Mouse (Mus musculus) neural tube, embryonic 12.5 days (tissue): ENCODE data around the gene Krt10. TPM values are rescaled to one million over a fixed set of nuclear protein-coding genes. Genes with fewer than 3 reads are reported as not detected.

Experiments used
- ATAC-seq: fragments of 200-750 bp; cut with Nextera tagmentation; 2 replicates; pipeline ENCODE4 v1.8.0; 2017; ENCODE audit warnings: low read depth, mild to moderate bottlenecking, moderate TSS enrichment, moderate library complexity; ENCODE audit not compliant: low FRiP score
- H3K27ac ChIP-seq: fragments of 300-500 bp; sonication (generic); 2 replicates; pipeline ENCODE4 v1.5.1; 2016
- H3K27me3 ChIP-seq: fragments of 300-500 bp; sonication (generic); replicated peaks from 2 replicates; pipeline ENCODE4 v1.6.1; 2016; ENCODE audit warnings: mild to moderate bottlenecking
- H3K36me3 ChIP-seq: fragments of 300-500 bp; sonication (generic); 2 replicates; pipeline ENCODE4 v1.6.1; 2016; ENCODE audit warnings: mild to moderate bottlenecking
- H3K4me1 ChIP-seq: fragments of 300-500 bp; sonication (generic); 2 replicates; pipeline ENCODE4 v1.6.1; 2016
- H3K4me2 ChIP-seq: fragments of 300-500 bp; sonication (generic); replicated peaks from 2 replicates; pipeline ENCODE4 v1.6.1; 2016; ENCODE audit warnings: mild to moderate bottlenecking
- H3K4me3 ChIP-seq: fragments of 300-500 bp; sonication (generic); 2 replicates; pipeline ENCODE4 v1.5.1; 2016
- H3K9ac ChIP-seq: fragments of 300-500 bp; sonication (generic); 2 replicates; pipeline ENCODE4 v1.6.1; 2016; ENCODE audit warnings: mild to moderate bottlenecking
- H3K9me3 ChIP-seq: fragments of 300-500 bp; sonication (generic); 2 replicates; pipeline ENCODE4 v1.6.1; 2016; ENCODE audit warnings: mild to moderate bottlenecking
- WGBS: fragments of 180-500 bp; shearing (Covaris S2); methylation state at CpG from one replicate; pipeline ENCODE4 v1.1.7; 2016; 5-methylcytosine and 5-hydroxymethylcytosine counted together
- polyA plus RNA-seq: library from polyadenylated mRNA; unstranded; fragments of >200 nt; fragmentation: Nextera tagmentation; extraction: Ambion mirVana; gene quantifications from 2 replicates; pipeline ENCODE4 v1.2.1, GENCODE M21; 2016

Krt10 gene
- 32.2 and 36.1 TPM in 2 replicates for polyA plus RNA-seq

DNA sequence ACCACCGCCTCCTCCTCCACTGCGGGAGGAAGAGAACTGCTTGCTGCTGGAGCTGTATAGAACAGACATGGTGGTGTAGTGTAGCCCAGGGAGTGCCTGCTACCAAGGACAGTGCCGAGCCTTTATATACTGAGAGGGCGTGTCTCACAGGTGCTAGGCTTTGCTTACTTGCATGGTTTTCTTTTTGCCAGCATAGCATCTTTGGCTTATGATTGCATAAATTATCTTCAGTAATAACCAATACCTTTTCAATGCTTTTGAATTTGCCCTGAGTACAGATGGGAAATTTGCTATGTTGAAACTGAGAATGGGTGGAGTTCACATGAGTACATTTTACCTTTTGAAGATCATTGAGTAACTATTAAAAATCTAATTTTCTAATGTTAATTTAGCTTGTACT, at the start of gene Krt10:
TSS of gene Krt10 (minus strand) at position 101 of the 400 bp plus-strand sequence.
- H3K27me3 ChIP-seq, result peaks cover 3% of the 10 kb centered on the region; the same call in 1 of the 2 replicates
- 87% methylated on average over 4 of the region's 4 CpGs for WGBS

DNA sequence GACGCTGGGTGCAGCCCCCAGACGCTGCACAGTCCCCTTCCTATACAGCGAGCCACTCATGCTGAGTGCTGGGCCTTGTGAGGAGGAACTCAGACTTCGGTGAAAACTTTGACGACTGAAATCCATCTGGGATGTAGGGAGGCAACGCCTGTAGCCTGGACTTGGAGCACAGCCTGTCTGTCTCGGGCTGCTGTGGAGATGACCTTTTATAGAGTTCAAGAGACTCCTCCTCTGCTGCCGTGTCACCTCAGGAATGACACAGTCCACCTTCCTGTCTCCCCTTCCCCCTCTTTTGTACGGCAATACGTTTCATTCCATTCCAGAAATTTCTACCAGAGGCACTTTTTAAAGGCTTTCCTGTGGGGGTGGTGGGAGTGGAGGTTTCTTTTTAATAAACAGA, 48.8 kb upstream of the Krt10 start, which contains the start of gene Krt20:
TSS of gene Krt20 (minus strand) at position 179 of the 400 bp plus-strand sequence.
- H3K36me3 ChIP-seq, result no peaks in the 10 kb centered on the region
- H3K4me1 ChIP-seq, result no peaks in the 10 kb centered on the region
- no peak within 1 kb of the TSS for H3K4me3 ChIP-seq
- no peak for ATAC-seq
- H3K9ac ChIP-seq, result no peak within 1 kb of the TSS
- no peak within 1 kb of the TSS for H3K27ac ChIP-seq
- H3K4me2 ChIP-seq, result no peak within 1 kb of the TSS
- WGBS, result 63% methylated on average over 10 of the region's 10 CpGs
- no peaks in the 10 kb centered on the region for H3K9me3 ChIP-seq
- H3K27me3 ChIP-seq, result no peaks in the 10 kb centered on the region

More for the DNA sequence above, at the start of gene Krt10:
- Histone ChIP-seq H3K27ac (no peak within 1 kb of the TSS), H3K4me3 (no peak within 1 kb of the TSS), H3K4me2 (no peak within 1 kb of the TSS), H3K36me3 (no peaks in the 10 kb centered on the region), H3K9me3 (no peaks in the 10 kb centered on the region), H3K9ac (0 out of 2 replicates have a peak within 1 kb of the TSS, but pooled peaks have one; percentile 3), H3K4me1 (no peaks in the 10 kb centered on the region)
- no peak for ATAC-seq

DNA sequence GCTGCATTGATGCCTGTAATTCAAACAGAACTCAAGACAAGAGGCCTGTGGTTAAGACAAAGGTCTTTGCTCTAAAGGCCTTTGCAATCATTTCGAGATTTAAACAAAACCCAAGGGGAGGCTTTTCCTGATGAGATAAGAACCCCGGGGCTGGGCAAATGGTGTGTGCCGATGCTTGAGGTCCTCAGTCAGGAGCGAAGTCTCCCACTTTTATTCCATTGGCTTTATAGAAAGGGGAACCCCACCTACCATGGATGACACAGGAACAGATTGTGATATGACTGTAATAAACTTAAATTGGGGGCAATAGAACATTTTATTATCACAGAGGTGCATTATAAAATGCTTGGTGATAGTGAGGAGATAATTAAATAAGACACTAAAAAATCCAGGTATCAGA, 47.5 kb upstream of the Krt10 start:
- Histone ChIP-seq H3K4me2 (no peak overlapping the region), H3K36me3 (no peaks in the 10 kb centered on the region), H3K27me3 (no peaks in the 10 kb centered on the region), H3K4me1 (no peaks in the 10 kb centered on the region), H3K27ac (no peak overlapping the region), H3K9me3 (no peaks in the 10 kb centered on the region), H3K9ac (no peak overlapping the region), H3K4me3 (no peak overlapping the region)
- 78% methylated on average over 4 of the region's 4 CpGs for WGBS
- ATAC-seq, result no peak

DNA sequence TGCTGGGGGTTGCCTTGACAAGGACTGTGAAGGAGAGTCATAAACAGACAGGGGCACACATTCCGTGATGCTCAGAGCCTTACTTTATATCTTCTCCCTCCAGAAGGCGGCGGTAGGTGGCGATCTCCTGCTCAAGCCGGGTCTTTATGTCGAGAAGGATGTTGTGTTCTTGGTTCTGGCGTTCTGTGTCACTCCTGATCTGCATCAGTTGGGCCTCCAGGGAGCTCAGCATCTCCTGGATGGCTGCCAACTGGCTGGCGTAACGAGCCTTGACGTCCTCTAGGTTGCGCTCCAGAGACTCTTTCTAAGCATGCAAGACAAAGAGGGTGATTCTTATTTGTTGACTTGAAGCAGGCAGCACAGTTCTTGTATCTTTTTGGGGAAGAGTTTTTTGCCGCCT, 41.5 kb upstream of the Krt10 start:
- Histone ChIP-seq H3K9ac (no peak overlapping the region), H3K4me1 (no peaks in the 10 kb centered on the region), H3K4me3 (no peak overlapping the region), H3K27ac (no peak overlapping the region), H3K36me3 (no peaks in the 10 kb centered on the region), H3K27me3 (no peaks in the 10 kb centered on the region), H3K9me3 (no peaks in the 10 kb centered on the region), H3K4me2 (no peak overlapping the region)
- WGBS, result 50% methylated on average over 12 of the region's 12 CpGs
- ATAC-seq, result no peak

DNA sequence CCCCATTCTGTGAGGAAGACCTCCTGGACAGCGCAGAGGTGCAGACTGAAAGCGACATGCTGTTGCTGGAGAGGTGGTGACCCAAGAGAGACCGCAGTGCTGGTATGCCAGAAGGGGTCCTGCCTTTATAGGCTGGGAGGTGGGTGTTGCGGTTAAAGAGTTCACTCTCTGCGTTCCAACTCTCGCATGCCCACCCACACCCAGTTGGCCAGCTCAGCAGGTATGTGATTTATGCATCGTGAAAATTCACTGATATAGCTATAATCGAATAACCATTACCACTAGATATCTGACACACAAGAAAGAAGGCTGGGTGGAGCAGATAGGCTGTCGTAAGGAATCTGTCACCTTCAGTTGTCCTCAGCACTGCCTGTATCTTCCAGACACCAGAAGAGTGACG, 33.0 kb upstream of the Krt10 start, which contains the start of gene Krt12:
TSS of gene Krt12 (minus strand) at position 101 of the 400 bp plus-strand sequence.
- no peaks in the 10 kb centered on the region for H3K9me3 ChIP-seq
- 87% methylated on average over 10 of the region's 10 CpGs for WGBS
- H3K27ac ChIP-seq, result no peak within 1 kb of the TSS
- no peaks in the 10 kb centered on the region for H3K27me3 ChIP-seq
- H3K36me3 ChIP-seq, result no peaks in the 10 kb centered on the region
- no peak for ATAC-seq
- H3K4me2 ChIP-seq, result no peak within 1 kb of the TSS
- no peak within 1 kb of the TSS for H3K4me3 ChIP-seq
- no peaks in the 10 kb centered on the region for H3K4me1 ChIP-seq
- H3K9ac ChIP-seq, result no peak within 1 kb of the TSS

DNA sequence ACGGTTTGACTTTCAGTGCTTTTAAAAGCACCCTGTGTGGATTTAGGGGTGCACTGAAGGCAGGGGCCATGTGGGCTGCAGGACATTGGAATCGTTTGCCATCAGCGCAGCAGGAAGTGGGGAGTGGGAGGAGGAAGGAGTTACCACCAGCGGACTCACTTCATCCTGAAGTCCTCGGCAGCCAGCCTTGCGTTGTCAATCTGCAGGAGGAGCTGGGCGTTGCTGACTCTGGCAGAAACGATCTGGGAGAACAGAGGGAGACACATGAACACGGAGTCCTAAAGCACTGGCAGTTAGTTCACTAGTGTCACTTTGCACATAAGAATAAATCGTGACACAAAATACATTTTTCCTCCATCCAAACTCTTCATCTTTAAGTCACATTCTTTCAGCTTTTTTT, 31.4 kb upstream of the Krt10 start:
- Histone ChIP-seq H3K27me3 (no peaks in the 10 kb centered on the region), H3K9ac (no peak overlapping the region), H3K27ac (no peak overlapping the region), H3K4me3 (no peak overlapping the region), H3K9me3 (no peaks in the 10 kb centered on the region), H3K4me2 (no peak overlapping the region), H3K4me1 (no peaks in the 10 kb centered on the region), H3K36me3 (no peaks in the 10 kb centered on the region)
- ATAC-seq, result no peak
- 62% methylated on average over 10 of the region's 10 CpGs for WGBS

DNA sequence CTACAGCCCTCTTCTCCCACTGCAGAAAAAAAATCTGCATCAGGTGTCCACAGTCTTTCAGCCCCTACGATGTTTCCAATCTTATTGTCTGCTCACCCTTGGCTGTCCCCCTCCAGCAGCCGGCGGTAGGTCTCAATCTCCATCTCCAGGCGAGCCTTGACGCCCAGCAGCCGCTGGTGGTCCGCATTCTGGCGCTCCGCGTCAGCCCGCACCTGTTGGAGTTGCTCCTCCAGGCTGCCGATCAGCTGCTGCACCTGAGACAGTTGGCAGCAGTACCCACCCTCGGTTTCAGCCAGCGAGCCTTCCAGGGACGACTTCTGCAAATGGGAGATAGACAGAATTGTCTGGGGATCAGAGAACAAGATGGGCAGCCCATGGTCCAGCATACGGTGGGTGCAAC, 28.7 kb upstream of the Krt10 start:
- H3K9ac ChIP-seq, result no peak overlapping the region
- no peak for ATAC-seq
- no peak overlapping the region for H3K4me2 ChIP-seq
- no peaks in the 10 kb centered on the region for H3K9me3 ChIP-seq
- no peaks in the 10 kb centered on the region for H3K36me3 ChIP-seq
- 68% methylated on average over 16 of the region's 16 CpGs for WGBS
- H3K4me1 ChIP-seq, result no peaks in the 10 kb centered on the region
- no peak overlapping the region for H3K27ac ChIP-seq
- no peak overlapping the region for H3K4me3 ChIP-seq
- H3K27me3 ChIP-seq, result no peaks in the 10 kb centered on the region

DNA sequence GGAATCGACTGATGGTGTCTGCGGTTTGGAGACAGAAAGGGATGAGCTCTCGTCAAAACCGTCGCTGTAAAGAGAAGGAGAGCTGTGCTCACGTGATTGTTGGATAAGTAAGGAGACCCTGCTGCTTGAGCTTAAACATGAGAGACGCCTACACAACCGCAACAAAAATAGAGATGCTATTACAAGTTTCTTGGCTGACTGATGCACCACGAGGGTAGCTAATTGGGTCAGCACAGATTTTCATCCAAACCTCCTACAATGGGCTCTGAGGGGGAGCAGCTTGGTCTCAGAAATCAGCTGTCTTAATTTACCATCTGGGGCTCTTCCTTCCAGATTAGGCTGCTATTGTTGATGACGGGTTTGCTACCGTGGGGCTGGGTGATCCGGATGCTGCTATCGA, 27.7 kb upstream of the Krt10 start:
- H3K4me2 ChIP-seq, result no peak overlapping the region
- H3K4me3 ChIP-seq, result no peak overlapping the region
- no peaks in the 10 kb centered on the region for H3K36me3 ChIP-seq
- no peaks in the 10 kb centered on the region for H3K4me1 ChIP-seq
- WGBS, result 87% methylated on average over 13 of the region's 13 CpGs
- no peaks in the 10 kb centered on the region for H3K9me3 ChIP-seq
- no peaks in the 10 kb centered on the region for H3K27me3 ChIP-seq
- ATAC-seq, result no peak
- no peak overlapping the region for H3K9ac ChIP-seq
- no peak overlapping the region for H3K27ac ChIP-seq

DNA sequence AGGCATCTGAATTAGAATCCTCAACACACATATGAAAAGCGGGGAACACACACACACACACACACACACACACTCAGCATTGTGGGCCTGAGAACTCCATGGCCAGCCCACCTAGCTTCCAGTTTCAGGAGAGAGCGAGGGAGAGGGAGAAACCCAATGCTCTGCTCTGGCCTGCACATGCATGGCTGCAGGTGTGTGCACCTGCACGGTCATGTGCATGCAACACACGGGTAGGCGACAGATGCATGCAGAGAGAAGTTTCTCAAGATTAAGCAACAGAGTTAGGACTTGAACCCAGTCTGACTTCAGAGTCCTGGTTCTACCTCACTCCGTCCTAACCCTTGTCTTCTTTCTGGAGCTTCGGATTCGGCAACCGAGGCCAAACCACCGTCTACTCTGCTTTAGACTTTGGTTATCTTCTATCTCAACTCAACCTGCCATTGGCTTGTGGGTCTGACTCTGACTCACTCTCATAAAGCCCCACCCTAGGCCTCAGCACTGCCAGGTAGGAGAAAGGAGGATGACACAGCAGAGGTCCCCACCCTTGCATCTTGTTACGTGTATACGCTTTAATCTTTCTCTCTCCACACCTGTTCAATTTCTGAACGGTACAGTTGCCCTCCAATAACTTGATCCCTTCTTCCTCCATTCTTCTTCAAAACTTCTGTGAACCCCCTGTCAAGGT, 25.4 kb upstream of the Krt10 start:
- H3K27me3 ChIP-seq, result no peaks in the 10 kb centered on the region
- no peak overlapping the region for H3K4me2 ChIP-seq
- no peaks in the 10 kb centered on the region for H3K4me1 ChIP-seq
- no peaks in the 10 kb centered on the region for H3K9me3 ChIP-seq
- H3K4me3 ChIP-seq, result no peak overlapping the region
- WGBS, result 92% methylated on average over 13 of the region's 13 CpGs
- H3K9ac ChIP-seq, result no peak overlapping the region
- no peaks in the 10 kb centered on the region for H3K36me3 ChIP-seq
- no peak for ATAC-seq
- H3K27ac ChIP-seq, result no peak overlapping the region

DNA sequence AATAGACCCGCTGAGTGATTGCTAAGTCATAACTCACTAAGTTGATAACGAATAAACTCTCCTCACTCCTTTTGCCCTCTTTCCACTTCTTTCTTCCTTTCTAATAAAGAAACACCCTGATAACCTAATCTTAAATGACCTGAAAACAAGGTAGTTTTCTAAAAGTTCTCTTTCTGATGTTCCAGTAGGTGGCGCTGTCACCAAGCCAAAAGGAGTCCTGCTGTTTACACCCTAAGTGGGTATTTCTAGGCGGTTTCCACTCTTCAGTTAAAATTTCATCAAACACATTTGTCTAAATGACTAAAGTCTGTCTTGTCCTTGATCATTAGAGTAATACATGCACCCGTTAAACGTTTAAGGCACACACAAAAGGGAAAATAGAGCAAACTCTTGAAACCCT, 24.1 kb upstream of the Krt10 start:
- 25% methylated on average over 6 of the region's 6 CpGs for WGBS
- Histone ChIP-seq H3K4me1 (no peaks in the 10 kb centered on the region), H3K27me3 (no peaks in the 10 kb centered on the region), H3K4me2 (no peak overlapping the region), H3K9me3 (no peaks in the 10 kb centered on the region), H3K36me3 (no peaks in the 10 kb centered on the region), H3K9ac (no peak overlapping the region), H3K27ac (no peak overlapping the region), H3K4me3 (no peak overlapping the region)
- no peak for ATAC-seq

DNA sequence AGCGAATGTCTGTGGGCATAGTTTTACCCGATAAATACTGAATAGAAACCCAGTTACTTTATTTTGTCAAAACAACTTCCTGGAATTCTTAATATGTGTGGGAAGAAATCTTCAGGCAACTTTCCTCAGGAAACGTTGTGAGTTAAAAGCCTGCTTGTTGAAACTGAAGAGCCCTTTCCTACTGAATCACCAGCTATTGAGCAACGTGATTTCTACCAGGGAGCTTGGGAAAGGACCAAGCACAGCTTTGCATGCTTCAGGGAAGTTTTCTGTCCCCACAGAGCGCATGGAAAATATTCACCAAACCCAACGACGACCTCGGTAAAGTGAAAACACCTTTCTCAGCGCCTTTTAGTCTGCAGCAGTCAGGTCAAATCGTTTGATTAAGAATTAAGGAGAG, 17.0 kb upstream of the Krt10 start:
- no peak overlapping the region for H3K4me2 ChIP-seq
- H3K27me3 ChIP-seq, result no peaks in the 10 kb centered on the region
- H3K9ac ChIP-seq, result no peak overlapping the region
- no peak overlapping the region for H3K27ac ChIP-seq
- no peak for ATAC-seq
- H3K36me3 ChIP-seq, result no peaks in the 10 kb centered on the region
- H3K9me3 ChIP-seq, result no peaks in the 10 kb centered on the region
- no peak overlapping the region for H3K4me3 ChIP-seq
- no peaks in the 10 kb centered on the region for H3K4me1 ChIP-seq
- 80% methylated on average over 10 of the region's 10 CpGs for WGBS

DNA sequence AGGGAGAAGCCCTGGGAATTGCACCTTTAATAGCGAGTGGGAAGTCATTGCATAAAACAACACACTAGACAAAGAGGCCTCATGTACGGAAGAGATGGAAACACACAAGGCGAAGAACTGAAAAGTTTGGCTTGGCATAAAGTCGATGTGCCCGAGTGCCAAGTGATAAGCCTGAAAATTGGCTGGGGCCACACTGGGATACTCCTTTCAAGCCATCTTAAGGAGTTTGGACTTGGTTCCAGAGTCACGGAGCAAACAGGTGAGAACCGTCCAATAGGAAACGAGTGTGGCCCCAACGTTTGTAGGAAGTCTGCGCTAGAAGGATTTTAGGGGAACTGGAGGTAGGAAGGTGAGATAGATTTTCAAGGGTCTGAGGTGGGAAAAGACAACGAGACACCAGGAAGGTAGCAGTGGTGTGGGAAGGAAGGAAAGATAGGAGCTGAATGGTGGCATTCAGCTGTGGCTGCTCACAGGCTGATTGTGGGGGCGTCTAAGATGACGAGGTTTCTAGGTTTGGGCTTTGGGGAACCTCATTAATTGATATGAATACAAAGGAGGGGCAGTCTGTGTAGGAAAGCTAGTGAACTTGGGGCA, 10.9 kb upstream of the Krt10 start:
- H3K4me1 ChIP-seq, result no peaks in the 10 kb centered on the region
- H3K27ac ChIP-seq, result no peak overlapping the region
- no peaks in the 10 kb centered on the region for H3K27me3 ChIP-seq
- no peak for ATAC-seq
- WGBS, result 87% methylated on average over 13 of the region's 13 CpGs
- H3K4me3 ChIP-seq, result no peak overlapping the region
- H3K9ac ChIP-seq, result no peak overlapping the region
- H3K36me3 ChIP-seq, result no peaks in the 10 kb centered on the region
- no peaks in the 10 kb centered on the region for H3K9me3 ChIP-seq
- no peak overlapping the region for H3K4me2 ChIP-seq

DNA sequence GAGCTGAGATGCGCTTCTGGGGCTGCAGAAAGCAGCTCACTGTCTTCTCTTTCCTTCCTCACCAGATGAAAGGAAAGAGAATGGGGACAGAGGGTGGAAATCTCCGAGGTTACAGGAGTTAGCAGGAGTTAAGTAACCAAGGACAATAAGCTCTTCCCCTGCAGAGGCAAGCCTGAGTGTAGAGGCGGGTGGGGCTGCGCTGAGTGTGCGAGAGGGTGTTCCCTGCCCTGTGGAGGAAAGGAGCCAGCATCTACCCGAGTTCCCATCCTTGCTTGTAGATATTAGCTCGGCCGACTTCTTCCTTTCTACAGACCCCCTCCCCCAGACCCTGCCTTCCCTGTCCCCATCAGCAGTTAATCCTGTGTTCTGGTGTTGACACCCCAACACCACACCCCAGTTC, 9.7 kb upstream of the Krt10 start:
- 82% methylated on average over 8 of the region's 8 CpGs for WGBS
- H3K36me3 ChIP-seq, result no peaks in the 10 kb centered on the region
- no peak overlapping the region for H3K9ac ChIP-seq
- no peak overlapping the region for H3K27ac ChIP-seq
- no peak for ATAC-seq
- no peaks in the 10 kb centered on the region for H3K9me3 ChIP-seq
- no peak overlapping the region for H3K4me3 ChIP-seq
- H3K4me2 ChIP-seq, result no peak overlapping the region
- no peaks in the 10 kb centered on the region for H3K27me3 ChIP-seq
- no peaks in the 10 kb centered on the region for H3K4me1 ChIP-seq
